Mouse (Mus musculus) MEL (cell line): ENCODE results near the gene Lrrc4.

Experiments used
- CHD2 ChIP-seq: IDR thresholded peaks from 2 replicates; pipeline ENCODE4 v1.6.1; 2011; ENCODE audit warnings: low read length, improper control_type of control experiment
- CTCF ChIP-seq, 3 experiments: IDR thresholded peaks in 2 of 3; conservative IDR thresholded peaks in 1 of 3; 2 replicates each; pipeline ENCODE4 v1.5.1; 2011 to 2012; ENCODE audit warnings: low read length in 3 of 3, low read depth in 2 of 3, mild to moderate bottlenecking in 2 of 3, improper control_type of control experiment in 1 of 3, inconsistent platforms in 1 of 3, mixed read lengths in 1 of 3, moderate library complexity in 1 of 3; ENCODE audit not compliant: control insufficient read depth in 1 of 3, insufficient read depth in 1 of 3, poor library complexity in 1 of 3, severe bottlenecking in 1 of 3
- E2F4 ChIP-seq: IDR thresholded peaks from 2 replicates; pipeline ENCODE4 v1.6.1; 2011; ENCODE audit warnings: low read depth, low read length, improper control_type of control experiment, borderline replicate concordance
- EP300 ChIP-seq, 2 experiments: IDR thresholded peaks; 2 replicates each; pipeline ENCODE4 v1.6.1; 2011; ENCODE audit warnings: improper control_type of control experiment in 2 of 2, low read length in 2 of 2, low read depth in 1 of 2, mild to moderate bottlenecking in 1 of 2
- GATA1 ChIP-seq: IDR thresholded peaks from 2 replicates; pipeline ENCODE4 v1.6.1; 2011; ENCODE audit warnings: low read depth, low read length, improper control_type of control experiment
- HCFC1 ChIP-seq: IDR thresholded peaks from 2 replicates; pipeline ENCODE4 v1.6.1; 2012; ENCODE audit warnings: low read depth, mild to moderate bottlenecking, inconsistent platforms, low read length, improper control_type of control experiment, moderate library complexity
- NRF1 ChIP-seq: IDR thresholded peaks from 2 replicates; pipeline ENCODE4 v1.6.1; 2014; ENCODE audit warnings: low read depth, mild to moderate bottlenecking, inconsistent platforms, low read length, improper control_type of control experiment, moderate library complexity; ENCODE audit not compliant: poor library complexity, insufficient read depth, severe bottlenecking
- POLR2A ChIP-seq, 2 experiments: IDR thresholded peaks; 2 replicates each; pipeline ENCODE4 v1.6.1; 2011 to 2012; ENCODE audit warnings: low read length in 2 of 2, mild to moderate bottlenecking in 2 of 2, control low read depth in 1 of 2, improper control_type of control experiment in 1 of 2, low read depth in 1 of 2, moderate library complexity in 1 of 2; ENCODE audit not compliant: control insufficient read depth in 1 of 2, insufficient read depth in 1 of 2, poor library complexity in 1 of 2
- POLR2AphosphoS5 ChIP-seq: IDR thresholded peaks from 2 replicates; pipeline ENCODE4 v1.6.1; 2012; ENCODE audit warnings: low read depth, borderline replicate concordance, mild to moderate bottlenecking, inconsistent platforms, low read length, moderate library complexity, mixed read lengths
- SMC3 ChIP-seq: IDR thresholded peaks from 2 replicates; pipeline ENCODE4 v1.6.1; 2011; ENCODE audit warnings: low read depth, low read length, improper control_type of control experiment
- TAL1 ChIP-seq: IDR thresholded peaks from 2 replicates; pipeline ENCODE4 v1.6.1; 2012; ENCODE audit warnings: mild to moderate bottlenecking, inconsistent platforms, low read length, moderate library complexity, mixed read lengths
- TCF12 ChIP-seq: IDR thresholded peaks from 2 replicates; pipeline ENCODE4 v1.6.1; 2014; ENCODE audit warnings: low read depth, mild to moderate bottlenecking, inconsistent platforms, low read length, improper control_type of control experiment, moderate library complexity
- UBTF ChIP-seq: IDR thresholded peaks from 2 replicates; pipeline ENCODE4 v1.6.1; 2012; ENCODE audit warnings: low read depth, mild to moderate bottlenecking, inconsistent platforms, low read length, improper control_type of control experiment, moderate library complexity, borderline replicate concordance; ENCODE audit not compliant: insufficient read depth
- USF1 ChIP-seq: IDR thresholded peaks from 2 replicates; pipeline ENCODE4 v1.6.1; 2014; ENCODE audit warnings: low read depth, mild to moderate bottlenecking, inconsistent platforms, low read length, improper control_type of control experiment, moderate library complexity

DNA sequence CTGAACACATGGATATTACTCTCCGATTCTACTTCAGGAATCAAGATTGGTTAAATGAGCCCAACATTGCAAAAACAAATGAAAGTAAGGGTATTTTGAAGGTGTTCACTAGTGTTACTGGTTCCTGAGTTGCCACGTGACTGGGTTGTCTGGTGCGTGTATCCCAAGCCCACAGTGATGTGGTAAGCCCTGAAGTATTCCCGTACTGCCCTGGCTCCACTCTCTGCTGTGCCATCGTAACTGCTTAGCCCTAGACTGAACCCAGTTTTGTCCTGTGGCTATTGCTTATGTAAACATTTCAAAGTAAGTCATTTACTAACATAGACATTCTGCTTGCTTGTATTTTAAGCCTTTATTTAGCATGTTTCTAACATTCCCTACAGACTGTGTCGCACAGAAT lies 100.3 kb downstream of the Lrrc4 start:
- no peak for TF ChIP-seq POLR2A (IDR thresholded peaks at IDR 0.05; ENCODE audit: control insufficient read depth in 1 of 2, insufficient read depth in 1 of 2, low read depth in 1 of 2, low read length in 2 of 2, poor library complexity in 1 of 2)
- no peak for TF ChIP-seq GATA1
- TF ChIP-seq POLR2AphosphoS5: no peak
- TF ChIP-seq CTCF (IDR thresholded peaks at IDR 0.05 in 2 of 3, conservative IDR thresholded peaks at IDR 0.05 in 1 of 3; ENCODE audit: control insufficient read depth in 1 of 3, insufficient read depth in 1 of 3, low read depth in 2 of 3, low read length in 3 of 3, poor library complexity in 1 of 3, severe bottlenecking in 1 of 3): no peak
- TF ChIP-seq SMC3: no peak
- TF ChIP-seq E2F4: no peak
- no peak for TF ChIP-seq TCF12
- TF ChIP-seq TAL1: no peak
- no peak for TF ChIP-seq EP300 (IDR thresholded peaks at IDR 0.05; ENCODE audit: low read depth in 1 of 2, low read length in 2 of 2)
- no peak for TF ChIP-seq USF1
- no peak for TF ChIP-seq HCFC1
- no peak for TF ChIP-seq NRF1
- TF ChIP-seq CHD2: no peak
- no peak for TF ChIP-seq UBTF
